ENCODE assay signal across 8 mouse cellular contexts in genomic region chr14:55053708-55054190, GRCm38 (mm10). TPM values are rescaled to one million over a fixed set of nuclear protein-coding genes. Genes with fewer than 3 reads are reported as not detected.
DNase-seq lines count a peak whose midpoint lies in the region; ATAC-seq lines count a peak whose summit lies in the region.

No protein-coding gene starts in this region.

- DNase-seq in kidney, adult 8-10 months: peak; percentile 40 to 59
- peak; percentile 87 for DNase-seq in left cerebral cortex, adult 11 months (ENCODE audit: low spot score)
- peak; percentile 90 to 92 for DNase-seq in right cerebral cortex, postnatal 10 days (ENCODE audit: low spot score in 2 of 2)
- no peak for DNase-seq in heart, embryonic 10.5 days (ENCODE audit: low spot score)
- no peak for DNase-seq in adrenal gland, adult 8-10 months
- DNase-seq in ovary, postnatal 10 days (ENCODE audit: low spot score): no peak

- H3K9me3 ChIP-seq in kidney, embryonic 15.5 days (replicated peaks): no peaks in the 10 kb centered on the region
- no peaks in the 10 kb centered on the region for H3K9me3 ChIP-seq in forebrain, embryonic 15.5 days
- no peaks in the 10 kb centered on the region for H3K9me3 ChIP-seq in heart, embryonic 10.5 days

- H3K4me1 ChIP-seq in kidney, embryonic 15.5 days: no peaks in the 10 kb centered on the region
- peaks cover 69% of the 10 kb centered on the region for H3K4me1 ChIP-seq in forebrain, embryonic 15.5 days
- H3K4me1 ChIP-seq in heart, embryonic 10.5 days: no peaks in the 10 kb centered on the region

- no peaks in the 10 kb centered on the region for H3K27me3 ChIP-seq in kidney, embryonic 15.5 days
- no peaks in the 10 kb centered on the region for H3K27me3 ChIP-seq in forebrain, embryonic 15.5 days
- peaks cover 17% of the 10 kb centered on the region for H3K27me3 ChIP-seq in heart, embryonic 10.5 days (ENCODE audit: insufficient read depth, poor library complexity, severe bottlenecking)

- H3K27ac ChIP-seq in kidney, embryonic 15.5 days: no peak overlapping the region
- peak overlapping the region; percentile 100 for H3K27ac ChIP-seq in forebrain, embryonic 15.5 days (replicated peaks)
- no peak overlapping the region for H3K27ac ChIP-seq in heart, embryonic 10.5 days

- no peak for ATAC-seq in kidney, embryonic 15.5 days (replicated peaks; ENCODE audit: low FRiP score)
- peak; percentile 80 for ATAC-seq in forebrain, embryonic 15.5 days (replicated peaks)

- 86% methylated on average over 17 of the region's 17 CpGs for WGBS in kidney, embryonic 15.5 days
- whole genome bisulfite sequencing in forebrain, embryonic 15.5 days: 27% methylated on average over 17 of the region's 17 CpGs
- WGBS in heart, embryonic 10.5 days: 84% methylated on average over 17 of the region's 17 CpGs

- H3K4me2 ChIP-seq in kidney, embryonic 15.5 days: no peak overlapping the region
- H3K4me2 ChIP-seq in forebrain, embryonic 15.5 days (replicated peaks): peak overlapping the region; percentile 65

- no peak overlapping the region for H3K9ac ChIP-seq in kidney, embryonic 15.5 days
- H3K9ac ChIP-seq in forebrain, embryonic 15.5 days (replicated peaks): peak overlapping the region; percentile 59

- H3K4me3 ChIP-seq in kidney, embryonic 15.5 days (replicated peaks): no peak overlapping the region
- H3K4me3 ChIP-seq in forebrain, embryonic 15.5 days: peak overlapping the region; percentile 41
- H3K4me3 ChIP-seq in heart, embryonic 10.5 days: no peak overlapping the region

- H3K36me3 ChIP-seq in kidney, embryonic 15.5 days: no peaks in the 10 kb centered on the region
- H3K36me3 ChIP-seq in forebrain, embryonic 15.5 days: peaks cover 8% of the 10 kb centered on the region
- no peaks in the 10 kb centered on the region for H3K36me3 ChIP-seq in heart, embryonic 10.5 days

RNA-seq across cellular contexts. Expression of gene Zfhx2, which starts 38.4 kb away (rescaled TPM):
- polyA plus RNA-seq in kidney, embryonic 15.5 days (2015; fragmentation: Nextera tagmentation; extraction: Ambion mirVana): 6.0 and 6.5 TPM in 2 replicates
- 27.4 and 30.6 TPM in 2 replicates for polyA plus RNA-seq in forebrain, embryonic 15.5 days (2015; fragmentation: Nextera tagmentation; extraction: Ambion mirVana)
- 3.8 and 4.2 TPM in 2 replicates for polyA plus RNA-seq in heart, embryonic 10.5 days (2016; fragmentation: Nextera tagmentation; extraction: Ambion mirVana)
- 10 to 100 TPM in 2 of 4 experiments, 1 to 10 TPM in 2; 6.9 to 17.8 (median 11.7) TPM for total RNA-seq in adrenal gland, adult 8-10 months (2022)

RNA-seq across cellular contexts. Expression of gene Ngdn, which starts 38.5 kb away (rescaled TPM):
- polyA plus RNA-seq in kidney, embryonic 15.5 days (2015; fragmentation: Nextera tagmentation; extraction: Ambion mirVana): 79.5 and 85.4 TPM in 2 replicates
- 67.1 and 70.8 TPM in 2 replicates for polyA plus RNA-seq in forebrain, embryonic 15.5 days (2015; fragmentation: Nextera tagmentation; extraction: Ambion mirVana)
- polyA plus RNA-seq in heart, embryonic 10.5 days (2016; fragmentation: Nextera tagmentation; extraction: Ambion mirVana): 73.7 and 88.8 TPM in 2 replicates
- total RNA-seq in adrenal gland, adult 8-10 months (2022): 10 to 100 TPM; 35.3 to 44.0 (median 39.4) TPM

RNA-seq across cellular contexts. Expression of gene Thtpa, which starts 40.8 kb away (rescaled TPM):
- 21.0 and 21.5 TPM in 2 replicates for polyA plus RNA-seq in kidney, embryonic 15.5 days (2015; fragmentation: Nextera tagmentation; extraction: Ambion mirVana)
- 52.2 and 52.3 TPM in 2 replicates for polyA plus RNA-seq in forebrain, embryonic 15.5 days (2015; fragmentation: Nextera tagmentation; extraction: Ambion mirVana)
- 16.1 and 16.4 TPM in 2 replicates for polyA plus RNA-seq in heart, embryonic 10.5 days (2016; fragmentation: Nextera tagmentation; extraction: Ambion mirVana)
- 10 to 100 TPM; 16.1 to 22.6 (median 21.0) TPM for total RNA-seq in adrenal gland, adult 8-10 months (2022)

RNA-seq across cellular contexts. Expression of gene Ap1g2, which starts 52.6 kb away (rescaled TPM):
- 15.9 and 18.9 TPM in 2 replicates for polyA plus RNA-seq in kidney, embryonic 15.5 days (2015; fragmentation: Nextera tagmentation; extraction: Ambion mirVana)
- polyA plus RNA-seq in forebrain, embryonic 15.5 days (2015; fragmentation: Nextera tagmentation; extraction: Ambion mirVana): 11.4 and 13.0 TPM in 2 replicates
- polyA plus RNA-seq in heart, embryonic 10.5 days (2016; fragmentation: Nextera tagmentation; extraction: Ambion mirVana): 15.6 and 18.9 TPM in 2 replicates
- 10 to 100 TPM; 24.5 to 29.3 (median 26.0) TPM for total RNA-seq in adrenal gland, adult 8-10 months (2022)

RNA-seq across cellular contexts. Expression of gene Myh7, which starts 59.3 kb away (rescaled TPM):
- polyA plus RNA-seq in kidney, embryonic 15.5 days (2015; fragmentation: Nextera tagmentation; extraction: Ambion mirVana): 4.4 and 6.3 TPM in 2 replicates
- polyA plus RNA-seq in forebrain, embryonic 15.5 days (2015; fragmentation: Nextera tagmentation; extraction: Ambion mirVana): 6.5 and 6.7 TPM in 2 replicates
- polyA plus RNA-seq in heart, embryonic 10.5 days (2016; fragmentation: Nextera tagmentation; extraction: Ambion mirVana): 2,022 and 5,104 TPM in 2 replicates
- not detected for total RNA-seq in adrenal gland, adult 8-10 months (2022)

Comparison
In these comparisons a context has a peak if more than half of its experiments do, and no peak if none do; other contexts are left out.
1. DNase-seq: peak in kidney, adult 8-10 months (2 of 2), left cerebral cortex, adult 11 months (single experiment) and right cerebral cortex, postnatal 10 days (2 of 2); none in heart, embryonic 10.5 days (single experiment), adrenal gland, adult 8-10 months (single experiment) and ovary, postnatal 10 days (single experiment).